Mouse (Mus musculus): ENCODE data around the gene Fgfr2. TPM values are rescaled to one million over a fixed set of nuclear protein-coding genes. Genes with fewer than 3 reads are reported as not detected.
"Not testable (repeated sequence)": the region's sequence is repeated elsewhere in the genome, so short reads cannot be mapped to it uniquely, and the experiment has no call there.

The Fgfr2 gene
- total RNA-seq, 2 experiments from 2014 or later: 44.0 to 52.8 TPM

GRCm38 (mm10) chr7:132476491-132476890 is 646.7 kb downstream of the Fgfr2 start:
- no peak for DNase-seq (ENCODE audit: low spot score in 2 of 2)

- peak; percentile 72 to 74 for DNase-seq (ENCODE audit: low spot score in 2 of 2)
Measured at GRCm38 (mm10) chr7:132475069-132475468, 648.1 kb downstream of the Fgfr2 start.

GRCm38 (mm10) chr7:132471327-132471726 is 651.8 kb downstream of the Fgfr2 start:
- DNase-seq (ENCODE audit: low spot score in 2 of 2): peak; percentile 49 to 61

- DNase-seq (ENCODE audit: low spot score in 2 of 2): no peak
Measured at GRCm38 (mm10) chr7:132468391-132468790, 654.8 kb downstream of the Fgfr2 start.

- no peak for DNase-seq (ENCODE audit: low spot score in 2 of 2)
Measured at GRCm38 (mm10) chr7:132465897-132466296, 657.3 kb downstream of the Fgfr2 start.

GRCm38 (mm10) chr7:132464894-132465293 is 658.3 kb downstream of the Fgfr2 start:
- DNase-seq (ENCODE audit: low spot score in 2 of 2): no peak

- DNase-seq (ENCODE audit: low spot score in 2 of 2): no peak
Measured at GRCm38 (mm10) chr7:132458493-132458892, 664.7 kb downstream of the Fgfr2 start.

- no peak for DNase-seq (ENCODE audit: low spot score in 2 of 2)
Measured at GRCm38 (mm10) chr7:132455071-132455720, 668.0 kb downstream of the Fgfr2 start.

- no peak for DNase-seq (ENCODE audit: low spot score in 2 of 2)
Measured at GRCm38 (mm10) chr7:132449891-132450735, 673.0 kb downstream of the Fgfr2 start.

GRCm38 (mm10) chr7:132448511-132449154 is 674.5 kb downstream of the Fgfr2 start:
- no peak for DNase-seq (ENCODE audit: low spot score in 2 of 2)

GRCm38 (mm10) chr7:132447558-132447957 is 675.6 kb downstream of the Fgfr2 start:
- DNase-seq (ENCODE audit: low spot score in 2 of 2): no peak

GRCm38 (mm10) chr7:132446841-132447240 is 676.3 kb downstream of the Fgfr2 start:
- no peak for DNase-seq (ENCODE audit: low spot score in 2 of 2)

GRCm38 (mm10) chr7:132444221-132444620 is 678.9 kb downstream of the Fgfr2 start:
- no peak for DNase-seq (ENCODE audit: low spot score in 2 of 2)

GRCm38 (mm10) chr7:132443769-132444168 is 679.4 kb downstream of the Fgfr2 start:
- no peak for DNase-seq (ENCODE audit: low spot score in 2 of 2)

GRCm38 (mm10) chr7:132443134-132443533 is 680.0 kb downstream of the Fgfr2 start:
- DNase-seq (ENCODE audit: low spot score in 2 of 2): no peak

GRCm38 (mm10) chr7:132442133-132442763 is 680.9 kb downstream of the Fgfr2 start:
- DNase-seq (ENCODE audit: low spot score in 2 of 2): not testable (repeated sequence)

GRCm38 (mm10) chr7:132439916-132440315 is 683.2 kb downstream of the Fgfr2 start:
- DNase-seq (ENCODE audit: low spot score in 2 of 2): no peak

GRCm38 (mm10) chr7:132438060-132438459 is 685.1 kb downstream of the Fgfr2 start:
- no peak for DNase-seq (ENCODE audit: low spot score in 2 of 2)

- no peak for DNase-seq (ENCODE audit: low spot score in 2 of 2)
Measured at GRCm38 (mm10) chr7:132437431-132437830, 685.7 kb downstream of the Fgfr2 start.

- DNase-seq (ENCODE audit: low spot score in 2 of 2): no peak
Measured at GRCm38 (mm10) chr7:132435486-132436055, 687.6 kb downstream of the Fgfr2 start.

- DNase-seq (ENCODE audit: low spot score in 2 of 2): no peak
Measured at GRCm38 (mm10) chr7:132429324-132429723, 693.8 kb downstream of the Fgfr2 start.

Data from left cerebral cortex, adult 18-20 months (tissue).